7 mouse cellular contexts compared by ENCODE assay signal in the genomic region with DNA sequence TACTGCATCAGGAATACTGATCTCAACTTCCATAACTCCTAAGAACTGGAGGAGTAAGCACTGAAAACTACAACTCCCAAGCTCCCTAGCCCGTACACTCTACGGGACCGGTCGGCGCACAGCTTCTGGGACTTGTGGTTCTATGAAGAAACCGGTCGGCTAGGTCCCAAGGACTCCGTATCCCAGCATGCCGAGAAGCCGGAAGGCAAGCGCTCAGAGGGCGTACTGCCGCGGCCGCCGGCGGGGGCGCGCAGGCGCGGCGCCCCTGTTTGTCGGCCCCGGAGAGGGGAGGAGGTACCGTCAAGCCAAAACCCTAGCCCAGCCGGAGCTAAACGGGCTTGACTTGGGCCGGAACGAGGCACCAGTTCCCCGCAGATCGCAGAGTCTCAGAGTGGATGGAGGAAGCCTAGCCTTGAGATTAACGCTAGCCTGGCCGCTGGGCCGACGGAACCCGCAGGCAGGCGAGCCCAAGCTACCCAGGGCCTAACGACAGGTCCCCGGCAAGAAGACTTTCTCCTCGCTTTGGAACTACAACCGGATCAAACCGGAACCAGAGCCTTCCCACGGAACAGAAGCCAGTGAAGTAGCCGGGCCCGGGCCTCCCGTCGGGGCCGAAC. TPM values are rescaled to one million over a fixed set of nuclear protein-coding genes. Genes with fewer than 3 reads are reported as not detected.
DNase-seq lines count a peak whose midpoint lies in the region; ATAC-seq lines count a peak whose summit lies in the region.

A gene (plus strand): TSS at position 155 of the 617 bp plus-strand sequence.

- peak within 1 kb of the TSS; percentile 80 for H3K4me2 ChIP-seq in intestine, embryonic 16.5 days (ENCODE audit: low read depth, low read length)
- H3K4me2 ChIP-seq in midbrain, embryonic 11.5 days = peak within 1 kb of the TSS; percentile 92

- H3K27ac ChIP-seq in intestine, embryonic 16.5 days (ENCODE audit: low read length) = peak within 1 kb of the TSS; percentile 83
- H3K27ac ChIP-seq in midbrain, embryonic 11.5 days (ENCODE audit: low read depth, low read length) = no peak within 1 kb of the TSS

- no peaks in the 10 kb centered on the region for H3K9me3 ChIP-seq in intestine, embryonic 16.5 days (ENCODE audit: control insufficient read depth, low read length)
- H3K9me3 ChIP-seq in midbrain, embryonic 11.5 days (ENCODE audit: control insufficient read depth, low read length) = no peaks in the 10 kb centered on the region

- H3K4me1 ChIP-seq in intestine, embryonic 16.5 days (ENCODE audit: control insufficient read depth, insufficient read depth, low read length) = peaks cover 21% of the 10 kb centered on the region
- H3K4me1 ChIP-seq in midbrain, embryonic 11.5 days (ENCODE audit: control insufficient read depth, insufficient read depth, low read length) = peaks cover 23% of the 10 kb centered on the region

- WGBS in intestine, embryonic 16.5 days = under 1% methylated on average over 48 of the region's 48 CpGs
- under 1% methylated on average over 48 of the region's 48 CpGs for WGBS in midbrain, embryonic 11.5 days

- intact Hi-C loops in gastrocnemius, postnatal 36 days (cut with DNase I) = no loop called here
- intact Hi-C loops in left cerebral cortex, postnatal 36 days (cut with DNase I) = no loop called here

- peaks cover 9% of the 10 kb centered on the region; the same call in 1 of the 2 replicates for H3K36me3 ChIP-seq in intestine, embryonic 16.5 days (ENCODE audit: control insufficient read depth, insufficient read depth, low read length)
- peaks cover 5% of the 10 kb centered on the region; the same call in 1 of the 2 replicates for H3K36me3 ChIP-seq in midbrain, embryonic 11.5 days (ENCODE audit: control insufficient read depth, insufficient read depth, low read length)

- peak within 1 kb of the TSS; percentile 82 for H3K4me3 ChIP-seq in intestine, embryonic 16.5 days (ENCODE audit: low read length)
- H3K4me3 ChIP-seq in midbrain, embryonic 11.5 days (ENCODE audit: low read depth, low read length) = peak within 1 kb of the TSS; percentile 65

- DNase-seq in adrenal gland, adult 2 months = peak; percentile 97
- peak; percentile 91 for DNase-seq in embryo, embryonic 11.5 days (ENCODE audit: low read depth, low spot score)
- DNase-seq in gastrocnemius, postnatal 36 days = peak; percentile 81 to 87
- peak; percentile 93 to 94 for DNase-seq in left cerebral cortex, postnatal 36 days (ENCODE audit: low spot score in 2 of 2)
- DNase-seq in midbrain, embryonic 11.5 days (ENCODE audit: low spot score, missing footprints) = peak; percentile 97
- peak; percentile 96 for DNase-seq in skeletal muscle tissue, adult 2 months (ENCODE audit: low read depth, low spot score)

- no peaks in the 10 kb centered on the region for H3K27me3 ChIP-seq in intestine, embryonic 16.5 days (replicated peaks; ENCODE audit: control insufficient read depth, insufficient read depth, low read length)
- H3K27me3 ChIP-seq in midbrain, embryonic 11.5 days (ENCODE audit: control insufficient read depth, insufficient read depth, low read length) = no peaks in the 10 kb centered on the region

- peak; percentile 98 for ATAC-seq in intestine, embryonic 16.5 days
- ATAC-seq in midbrain, embryonic 11.5 days (ENCODE audit: low FRiP score) = peak; percentile 98

- H3K9ac ChIP-seq in intestine, embryonic 16.5 days (ENCODE audit: low read depth, low read length) = peak within 1 kb of the TSS; percentile 92
- peak within 1 kb of the TSS; percentile 75 for H3K9ac ChIP-seq in midbrain, embryonic 11.5 days (ENCODE audit: low read length)

RNA-seq across cellular contexts. Expression of the gene that starts here (rescaled TPM):
- total RNA-seq in adrenal gland, adult 2 months (2021) = 10 to 100 TPM; 43.2 to 48.1 TPM
- polyA plus RNA-seq in adrenal gland, adult 2 months (2012; rRNA removed) = 84.2 and 96.5 TPM in 2 replicates
- total RNA-seq in gastrocnemius, postnatal 36 days (2021) = 10 to 100 TPM; 13.3 to 14.3 TPM
- 39.4 and 40.6 TPM in 2 replicates for polyA plus RNA-seq in intestine, embryonic 16.5 days (2015; fragmentation: Nextera tagmentation; extraction: Ambion mirVana)
- total RNA-seq in left cerebral cortex, postnatal 36 days (2021) = 10 to 100 TPM; 34.7 to 39.6 TPM
- 40.9 and 44.6 TPM in 2 replicates for polyA plus RNA-seq in midbrain, embryonic 11.5 days (2014; fragmentation: Nextera tagmentation; extraction: Ambion mirVana)
